Mouse (Mus musculus): ENCODE measurements around the gene Gm12794.
"Not testable (repeated sequence)": the region's sequence is repeated elsewhere in the genome, so short reads cannot be mapped to it uniquely, and the experiment has no call there.

Gene Gm12794

GRCm38 (mm10) chr4:101940107-101940506 lies at the start of gene Gm12794:
Gene Gm12794 (plus strand): TSS chr4:101940407.
- DNase-seq (ENCODE audit: inconsistent age in 2 of 2, low spot score in 1 of 2) = not testable (repeated sequence)

- DNase-seq (ENCODE audit: inconsistent age in 2 of 2, low spot score in 1 of 2) = no peak
Observed at GRCm38 (mm10) chr4:101893656-101894420, 46.4 kb upstream of the Gm12794 start, which contains the start of gene C130073F10Rik. Gene C130073F10Rik (minus strand): TSS chr4:101893789.

- not testable (repeated sequence) for DNase-seq (ENCODE audit: inconsistent age in 2 of 2, low spot score in 1 of 2)
Observed at GRCm38 (mm10) chr4:101908821-101909220, 31.4 kb upstream of the Gm12794 start, which contains the start of gene Gm12800. Gene Gm12800 (plus strand): TSS chr4:101909121.

- not testable (repeated sequence) for DNase-seq (ENCODE audit: inconsistent age in 2 of 2, low spot score in 1 of 2)
Observed at GRCm38 (mm10) chr4:101980949-101981348, 40.7 kb downstream of the Gm12794 start, which contains the start of gene Gm12790. Gene Gm12790 (minus strand): TSS chr4:101981049.

GRCm38 (mm10) chr4:101985678-101986077 lies 45.5 kb downstream of the Gm12794 start:
- no peak for DNase-seq (ENCODE audit: inconsistent age in 2 of 2, low spot score in 1 of 2)

GRCm38 (mm10) chr4:101986326-101986725 lies 46.1 kb downstream of the Gm12794 start, which contains the start of gene Gm12789:
Gene Gm12789 (plus strand): TSS chr4:101986626.
- not testable (repeated sequence) for DNase-seq (ENCODE audit: inconsistent age in 2 of 2, low spot score in 1 of 2)
